Mouse (Mus musculus) limb, embryonic 10.5 days (tissue): Measurements from ENCODE around the gene Creg2. TPM values are rescaled to one million over a fixed set of nuclear protein-coding genes. Genes with fewer than 3 reads are reported as not detected.
A peak's percentile ranks its signal among the peaks of the same experiment; 100 is the strongest.

Experiments used
- DNase-seq: peaks from one replicate; pipeline ENCODE4 v3.0.0-alpha.2; 2017; ENCODE audit warnings: low spot score
- H3K27ac ChIP-seq: fragments of 300-500 bp; sonication (generic); 2 replicates; pipeline ENCODE4 v1.5.1; 2016; ENCODE audit warnings: mild to moderate bottlenecking
- H3K27me3 ChIP-seq: fragments of 300-500 bp; sonication (generic); 2 replicates; pipeline ENCODE4 v1.6.1; 2016; ENCODE audit warnings: low read depth, mild to moderate bottlenecking; ENCODE audit not compliant: poor library complexity, severe bottlenecking
- H3K36me3 ChIP-seq: fragments of 300-500 bp; sonication (generic); 2 replicates; pipeline ENCODE4 v1.6.1; 2016; ENCODE audit warnings: mild to moderate bottlenecking, moderate library complexity
- H3K4me1 ChIP-seq: fragments of 300-500 bp; sonication (generic); 2 replicates; pipeline ENCODE4 v1.6.1; 2016
- H3K4me3 ChIP-seq: fragments of 300-500 bp; sonication (generic); 2 replicates; pipeline ENCODE4 v1.5.1; 2016; ENCODE audit warnings: mild to moderate bottlenecking, moderate library complexity
- H3K9me3 ChIP-seq: fragments of 300-500 bp; sonication (generic); replicated peaks from 2 replicates; pipeline ENCODE4 v1.6.1; 2016; ENCODE audit warnings: mild to moderate bottlenecking
- WGBS: fragments of 180-500 bp; shearing (Covaris S2); methylation state at CpG from one replicate; pipeline ENCODE4 v1.1.7; 2016; 5-methylcytosine and 5-hydroxymethylcytosine counted together
- polyA plus RNA-seq: library from polyadenylated mRNA; unstranded; fragments of >200 nt; fragmentation: Nextera tagmentation; extraction: Ambion mirVana; gene quantifications from 2 replicates; pipeline ENCODE4 v1.2.1, GENCODE M21; 2016

The Creg2 gene
- polyA plus RNA-seq, 1 experiment from 2014 or later, result 0.06 TPM

DNA sequence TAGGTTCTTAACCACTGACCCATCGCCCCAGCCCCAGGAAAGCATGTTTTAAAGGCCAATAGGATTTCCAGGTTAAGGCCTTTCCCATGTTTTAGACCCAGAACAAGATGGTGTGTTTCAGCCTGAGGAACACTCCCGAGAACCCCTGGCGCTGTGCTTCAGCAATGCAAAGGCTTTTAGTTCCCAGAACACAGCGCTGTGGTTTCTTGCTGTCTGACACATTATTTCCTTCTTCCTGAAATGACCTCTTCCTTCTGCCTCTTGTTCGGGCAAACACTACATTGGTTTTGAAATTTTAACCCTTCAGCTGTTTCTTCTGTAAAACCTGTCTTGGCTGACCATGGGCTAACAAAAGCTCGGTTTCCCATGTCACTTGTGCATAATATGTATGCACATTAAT, 72.1 kb downstream of the Creg2 start:
- Histone ChIP-seq H3K4me3 (no peak overlapping the region), H3K27me3 (no peaks in the 10 kb centered on the region), H3K27ac (peak overlapping the region; percentile 48; the same call in 1 of the 2 replicates), H3K36me3 (no peaks in the 10 kb centered on the region), H3K9me3 (no peaks in the 10 kb centered on the region), H3K4me1 (peaks cover 29% of the 10 kb centered on the region)
- 86% methylated on average over 6 of the region's 6 CpGs for WGBS
- no peak for DNase-seq

GRCm38 (mm10) chr1:39578446-39578845, 72.8 kb downstream of the Creg2 start:
- H3K4me3 ChIP-seq, result no peak overlapping the region
- H3K27ac ChIP-seq, result 0 out of 2 replicates have a peak overlapping the region, but pooled peaks have one; percentile 1
- H3K4me1 ChIP-seq, result peaks cover 29% of the 10 kb centered on the region
- H3K9me3 ChIP-seq, result no peaks in the 10 kb centered on the region
- no peaks in the 10 kb centered on the region for H3K27me3 ChIP-seq
- no peak for DNase-seq
- no peaks in the 10 kb centered on the region for H3K36me3 ChIP-seq
- WGBS, result 81% methylated on average over 5 of the region's 5 CpGs

GRCm38 (mm10) chr1:39577253-39577705, 74.0 kb downstream of the Creg2 start, which contains the start of gene Rnf149:
TSS of gene Rnf149 (minus strand) at chr1:39577405.
- Histone ChIP-seq H3K36me3 (0 out of 2 replicates have a peak, but pooled peaks cover 2% of the 10 kb centered on the region), H3K4me3 (peak within 1 kb of the TSS; percentile 93), H3K27me3 (no peaks in the 10 kb centered on the region), H3K4me1 (peaks cover 29% of the 10 kb centered on the region), H3K27ac (peak within 1 kb of the TSS; percentile 98), H3K9me3 (no peaks in the 10 kb centered on the region)
- WGBS, result 0% methylated on average over 49 of the region's 49 CpGs
- peak; percentile 100 for DNase-seq

DNA sequence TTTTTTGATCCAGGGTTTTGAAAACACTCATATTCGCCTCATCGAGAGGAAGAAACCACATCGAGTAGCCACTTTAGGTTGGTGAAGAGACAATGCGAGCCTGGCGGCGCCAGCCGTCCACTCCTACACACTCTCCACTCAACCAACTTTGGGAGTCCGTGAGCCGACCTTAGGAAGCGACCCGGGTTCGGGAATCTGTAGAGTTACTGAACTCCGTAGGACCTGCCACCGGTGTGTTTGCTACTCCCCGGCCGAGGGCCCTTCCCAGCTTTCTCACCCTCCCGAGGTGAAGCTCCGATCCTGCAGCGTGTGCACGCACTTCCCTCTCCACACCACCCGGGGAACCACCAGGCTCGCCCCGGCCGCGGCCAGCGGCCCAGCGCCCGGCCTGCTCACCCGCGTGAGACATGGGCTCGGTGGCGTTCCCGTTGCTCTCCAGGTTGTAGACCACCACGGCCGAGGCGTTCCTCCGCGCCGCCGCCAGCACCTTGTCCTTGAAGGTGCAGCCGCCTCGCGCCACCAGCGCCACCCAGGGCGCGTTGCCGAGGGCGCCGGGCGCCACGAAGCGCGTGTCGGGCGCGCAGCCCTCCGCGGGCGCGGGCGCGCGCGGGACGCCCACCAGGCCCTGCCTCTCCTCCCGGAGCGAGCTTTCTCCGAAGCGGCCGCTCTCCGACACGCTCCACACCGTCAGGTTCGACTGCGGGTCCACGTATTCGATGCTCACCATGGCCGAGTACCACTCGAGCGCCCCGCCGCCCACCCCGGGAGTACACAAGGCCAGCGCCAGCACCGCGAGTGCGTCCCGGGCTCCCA, 74.6 kb downstream of the Creg2 start:
- Histone ChIP-seq H3K27ac (peak overlapping the region; percentile 98), H3K27me3 (no peaks in the 10 kb centered on the region), H3K4me3 (peak overlapping the region; percentile 93), H3K4me1 (peaks cover 29% of the 10 kb centered on the region), H3K9me3 (no peaks in the 10 kb centered on the region), H3K36me3 (0 out of 2 replicates have a peak, but pooled peaks cover 4% of the 10 kb centered on the region)
- under 1% methylated on average over 83 of the region's 88 CpGs for WGBS
- peak; percentile 79 for DNase-seq

- H3K4me1 ChIP-seq, result peaks cover 29% of the 10 kb centered on the region
- 30% methylated on average over 8 of the region's 8 CpGs for WGBS
- H3K27ac ChIP-seq, result peak overlapping the region; percentile 98
- no peaks in the 10 kb centered on the region for H3K27me3 ChIP-seq
- H3K36me3 ChIP-seq, result 0 out of 2 replicates have a peak, but pooled peaks cover 7% of the 10 kb centered on the region
- no peaks in the 10 kb centered on the region for H3K9me3 ChIP-seq
- no peak for DNase-seq
- peak overlapping the region; percentile 93 for H3K4me3 ChIP-seq
Measured at GRCm38 (mm10) chr1:39575778-39576375, 75.4 kb downstream of the Creg2 start.

DNA sequence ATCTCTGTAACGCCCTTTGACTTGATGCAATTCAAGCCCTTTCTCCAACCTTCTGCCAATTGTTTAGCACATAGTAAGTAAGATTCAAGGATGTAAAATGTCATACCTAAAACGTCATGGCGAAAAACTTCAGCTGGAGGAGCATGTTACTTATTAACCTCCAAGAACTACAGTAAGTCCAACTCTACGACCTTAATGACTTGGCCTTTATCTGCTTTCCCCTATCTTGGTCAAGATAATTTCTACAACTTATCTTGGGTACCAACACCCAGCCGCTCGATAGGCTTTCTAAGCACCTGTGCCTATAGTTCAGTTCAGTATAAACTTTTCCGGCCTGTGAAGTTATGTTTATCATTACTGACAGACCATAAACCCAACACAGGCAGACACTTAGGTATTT, 77.4 kb downstream of the Creg2 start:
- H3K27ac ChIP-seq, result no peak overlapping the region
- no peak for DNase-seq
- no peaks in the 10 kb centered on the region for H3K27me3 ChIP-seq
- H3K9me3 ChIP-seq, result no peaks in the 10 kb centered on the region
- H3K36me3 ChIP-seq, result peaks cover 20% of the 10 kb centered on the region
- WGBS, result 90% methylated on average over 7 of the region's 7 CpGs
- no peak overlapping the region for H3K4me3 ChIP-seq
- peaks cover 29% of the 10 kb centered on the region for H3K4me1 ChIP-seq

GRCm38 (mm10) chr1:39571653-39572052, 79.6 kb downstream of the Creg2 start:
- Histone ChIP-seq H3K4me1 (peaks cover 14% of the 10 kb centered on the region), H3K27ac (no peak overlapping the region), H3K36me3 (peaks cover 20% of the 10 kb centered on the region), H3K9me3 (no peaks in the 10 kb centered on the region), H3K27me3 (no peaks in the 10 kb centered on the region), H3K4me3 (no peak overlapping the region)
- DNase-seq, result no peak
- 76% methylated on average over 6 of the region's 6 CpGs for WGBS

Other genes with a start within 250 kb of the Creg2 start
- 3.6 and 5.1 TPM in 2 replicates for gene Tbc1d8, start 172.7 kb downstream of the Creg2 start, polyA plus RNA-seq
- 23.1 and 26.0 TPM in 2 replicates for gene Cnot11, start 116.5 kb downstream of the Creg2 start, polyA plus RNA-seq
- gene Rnf149, start 74.1 kb downstream of the Creg2 start, polyA plus RNA-seq, result 24.2 and 25.7 TPM in 2 replicates
- 0.35 and 0.79 TPM in 2 replicates for gene Rfx8, start 69.5 kb upstream of the Creg2 start, polyA plus RNA-seq
- gene Gm3646, start 153.9 kb upstream of the Creg2 start, polyA plus RNA-seq, result not detected in 2 replicates
- gene Map4k4, start 249.4 kb upstream of the Creg2 start, polyA plus RNA-seq, result 33.8 and 45.4 TPM in 2 replicates